Mouse (Mus musculus) cerebellum, adult 9-11 months (tissue): Measurements from ENCODE around the gene Ramp1.

Source experiments
- DNase-seq: peaks from one replicate; pipeline ENCODE4 v3.0.0; 2022

Gene Ramp1

DNA sequence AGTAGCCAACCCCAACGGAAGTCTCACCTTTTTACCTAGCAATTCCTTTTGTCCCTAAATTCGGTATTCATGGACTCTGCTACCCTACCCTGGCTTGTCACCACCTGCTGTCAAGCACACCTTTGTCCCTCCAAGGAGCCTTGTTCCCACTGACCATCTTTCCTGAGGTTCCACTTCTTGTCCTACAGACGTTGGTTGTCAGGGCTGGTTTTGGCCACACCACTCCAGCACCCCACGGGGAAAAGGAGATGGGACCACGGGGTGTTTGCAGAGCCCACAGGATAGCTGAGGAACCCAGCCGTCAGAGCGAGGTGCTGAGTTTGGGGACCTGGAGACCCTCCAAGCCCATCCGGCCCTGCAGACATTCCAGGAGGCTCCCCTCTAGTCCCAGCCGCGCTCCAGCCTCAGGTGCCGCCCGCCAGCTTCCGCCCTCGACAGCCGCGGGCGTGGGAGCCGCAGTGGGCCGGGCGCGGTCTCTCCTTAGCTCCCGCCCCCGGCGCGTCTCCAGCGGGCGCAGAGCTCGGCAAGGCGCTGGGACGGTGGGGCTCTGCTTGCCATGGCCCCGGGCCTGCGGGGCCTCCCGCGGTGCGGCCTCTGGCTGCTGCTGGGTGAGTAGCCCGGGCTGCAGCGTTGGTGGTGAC is at the start of gene Ramp1:
Gene Ramp1, plus strand, starts transcription at position 290 of the 641 bp plus-strand sequence.
- no peak for DNase-seq

DNA sequence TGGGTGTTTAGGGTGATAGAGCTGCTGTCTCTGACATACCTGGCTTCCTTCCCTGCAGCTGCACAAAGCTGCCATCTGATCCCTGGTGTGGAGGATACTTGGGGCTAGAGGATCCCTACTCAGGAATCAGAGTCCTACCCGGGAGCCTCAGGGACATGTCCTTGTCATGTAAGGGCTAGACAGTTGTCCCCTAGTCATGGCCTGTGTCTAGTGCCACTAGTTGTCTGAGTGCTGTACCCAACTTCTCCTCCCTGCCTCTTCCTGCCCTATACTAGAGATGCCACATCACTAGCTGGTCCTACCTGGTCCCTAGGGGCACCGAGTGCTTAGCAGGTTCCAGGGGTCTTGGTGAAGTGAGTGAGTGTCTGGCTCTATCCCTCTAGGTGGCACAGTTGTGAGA is 42.6 kb upstream of the Ramp1 start:
- DNase-seq: no peak

DNA sequence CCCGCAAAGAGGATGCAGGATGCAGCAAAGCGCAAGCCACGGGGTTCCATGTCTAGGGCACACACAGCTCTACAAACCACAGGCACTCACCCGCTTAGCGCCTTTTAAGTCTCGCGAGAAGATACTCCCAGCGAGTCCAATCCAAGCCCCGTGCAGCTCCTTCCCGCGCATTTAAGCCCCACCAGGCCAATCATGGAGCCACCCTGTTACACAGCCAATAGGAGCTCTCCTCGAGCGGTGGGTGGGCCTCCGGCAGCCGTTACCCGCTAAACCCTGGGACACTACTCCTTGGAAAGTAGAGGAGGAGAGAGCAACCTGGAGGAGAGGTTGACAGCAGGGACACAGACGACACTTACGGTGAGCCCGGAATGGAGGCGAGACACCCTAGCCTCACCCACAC is 34.8 kb upstream of the Ramp1 start, which contains the start of gene Rbm44:
Gene Rbm44, plus strand, starts transcription at position 277 of the 400 bp plus-strand sequence.
- DNase-seq: no peak

DNA sequence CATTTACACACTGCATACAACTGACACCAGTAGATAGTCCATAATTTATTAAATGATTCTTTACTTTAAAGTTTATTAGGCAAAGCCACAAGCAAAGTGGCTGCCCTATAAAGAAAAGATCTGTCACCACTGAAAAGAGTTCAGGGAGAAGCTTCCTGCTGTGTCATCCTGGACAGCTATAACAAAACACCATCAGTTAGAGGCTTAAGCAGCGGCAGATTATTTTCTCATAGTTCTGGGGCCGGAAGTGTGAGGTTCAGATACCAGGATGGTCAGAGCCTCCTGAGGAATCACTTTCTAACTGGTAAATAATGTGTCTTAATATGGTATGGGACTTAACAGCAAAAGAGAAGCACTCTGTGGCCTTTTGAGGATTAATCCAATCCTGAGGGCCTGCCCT is 28.1 kb upstream of the Ramp1 start:
- DNase-seq: no peak

DNA sequence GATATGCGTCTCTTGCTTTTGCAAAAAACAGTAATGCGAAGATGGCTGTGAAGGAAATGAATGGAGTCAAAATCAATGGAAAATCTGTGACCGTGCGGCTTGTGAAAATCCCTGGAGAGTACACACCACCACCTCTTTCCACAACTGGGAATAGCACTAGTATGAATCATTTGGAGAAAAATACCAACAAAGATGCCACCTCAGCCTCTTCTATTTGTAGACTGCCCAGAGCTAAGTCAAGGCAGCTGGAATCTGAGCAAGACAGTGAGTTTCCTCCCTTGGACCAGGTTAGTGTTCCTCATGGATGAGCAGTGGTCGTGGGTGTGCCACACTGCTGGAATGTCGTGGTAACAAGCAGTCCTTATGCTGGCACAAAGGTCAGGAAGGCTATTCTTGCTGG is 12.8 kb upstream of the Ramp1 start:
- no peak for DNase-seq

DNA sequence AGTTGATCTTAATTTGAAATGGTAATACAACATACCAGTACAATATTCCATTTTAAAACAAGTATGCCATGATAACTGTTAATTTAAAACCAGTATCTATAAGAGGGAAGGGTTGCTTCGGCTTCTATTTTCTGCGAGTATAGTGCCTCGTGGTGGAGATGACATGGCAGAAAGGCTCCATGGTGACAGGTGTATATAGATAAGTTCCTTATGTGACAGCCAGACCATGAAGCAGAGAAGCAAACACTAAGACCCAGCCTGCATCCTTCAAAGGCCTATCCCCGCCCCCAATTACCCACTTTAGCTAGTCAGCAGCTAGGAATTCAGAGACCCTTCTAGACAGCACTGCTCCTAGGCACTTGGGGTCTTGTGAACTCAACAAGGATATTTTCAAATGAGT is 10.5 kb upstream of the Ramp1 start:
- no peak for DNase-seq

DNA sequence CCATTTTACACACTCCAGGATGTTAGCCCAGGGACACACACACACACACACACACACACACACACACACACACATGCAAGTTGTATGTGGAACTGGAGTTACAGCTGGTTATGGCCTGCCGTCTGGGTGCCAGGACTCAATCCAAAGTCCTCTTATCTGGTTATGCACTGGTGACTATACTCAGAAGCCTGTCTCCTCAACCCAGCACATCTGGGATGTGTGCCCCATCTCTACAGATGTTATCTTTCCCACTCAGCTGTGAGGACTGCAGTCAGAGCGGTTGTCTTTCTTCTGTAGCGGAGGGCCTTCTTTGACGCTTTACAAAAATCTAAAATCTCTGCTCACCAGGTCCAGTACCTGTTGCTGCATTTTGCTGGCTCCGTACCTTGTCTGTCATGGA is 4.8 kb upstream of the Ramp1 start:
- no peak for DNase-seq

DNA sequence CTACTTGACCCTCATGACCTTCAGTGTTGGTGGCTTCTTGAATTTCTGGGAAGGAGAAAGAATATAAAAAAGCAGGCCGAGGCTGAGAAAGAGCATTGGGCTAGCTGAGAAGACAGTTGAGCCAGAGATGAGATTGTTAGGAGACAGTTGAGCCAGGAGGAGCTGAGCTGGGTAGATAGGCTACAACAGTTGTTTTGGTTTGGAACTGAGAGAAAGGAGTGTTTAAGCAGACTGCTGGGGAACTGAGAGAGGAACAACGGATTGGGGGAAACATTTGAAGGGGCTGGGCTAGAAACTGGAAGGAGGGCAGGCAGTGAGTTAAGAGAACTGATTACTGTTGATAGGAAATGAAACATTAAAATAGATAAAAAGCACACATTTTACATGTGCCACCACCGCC is 3.6 kb upstream of the Ramp1 start:
- DNase-seq: no peak

DNA sequence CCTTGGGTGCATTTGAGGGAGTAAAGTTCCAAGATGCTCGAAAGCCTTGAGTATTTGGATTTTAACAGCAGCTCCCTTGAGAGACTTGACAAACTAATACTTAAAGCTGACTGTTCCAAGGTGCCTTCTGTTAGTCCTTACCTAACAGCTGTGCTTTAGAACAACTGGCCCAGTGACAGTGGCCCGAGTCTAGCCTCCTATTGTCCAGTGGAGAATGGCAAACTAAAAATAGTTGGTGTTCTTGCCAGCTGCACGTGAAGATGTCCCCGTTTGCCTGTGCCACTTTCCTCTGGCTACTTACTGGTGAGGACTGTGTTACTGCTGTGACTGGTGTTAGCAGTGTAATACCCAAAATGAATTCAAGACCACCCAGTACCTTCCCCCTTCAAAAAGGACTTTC is 2.8 kb upstream of the Ramp1 start:
- DNase-seq: no peak

DNA sequence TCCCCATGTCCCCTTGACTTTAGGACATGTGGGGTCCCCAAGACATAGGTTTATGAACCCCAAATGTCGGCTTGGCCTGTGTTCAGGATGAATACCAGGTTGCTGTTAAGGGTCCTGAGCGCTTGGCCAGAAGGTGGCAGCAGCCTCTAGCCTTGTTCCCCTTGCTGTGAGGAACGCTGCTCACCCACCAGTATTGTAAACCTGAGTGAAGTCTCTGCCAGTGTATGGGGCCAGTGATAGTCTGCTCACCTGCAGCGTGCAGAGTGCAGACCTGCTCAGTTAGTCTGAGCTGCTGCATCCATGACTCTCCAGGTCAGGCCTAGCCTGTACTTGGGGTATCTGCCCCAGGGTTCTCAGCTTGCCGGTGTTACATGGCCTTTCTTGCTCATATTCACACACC is 536 bp upstream of the Ramp1 start:
- no peak for DNase-seq

DNA sequence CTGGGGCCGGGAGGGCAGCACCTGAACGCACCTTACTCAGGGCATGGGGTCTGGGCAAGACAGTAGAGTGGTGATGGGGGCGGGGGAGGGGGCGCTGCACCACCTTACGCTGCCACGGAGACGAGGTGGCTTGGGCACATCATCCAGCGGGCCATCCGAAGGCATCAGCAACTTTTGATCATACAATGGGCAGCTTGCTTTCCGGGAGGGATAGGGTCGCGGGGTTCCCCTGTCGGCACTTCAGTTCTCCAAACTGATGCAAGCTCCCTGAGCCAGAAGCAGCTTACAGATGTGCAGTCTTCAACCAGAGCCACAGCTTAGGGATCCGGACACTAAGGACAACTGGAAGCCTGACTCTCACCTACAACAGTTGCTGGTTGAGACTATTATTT is 548 bp downstream of the Ramp1 start:
- no peak for DNase-seq

DNA sequence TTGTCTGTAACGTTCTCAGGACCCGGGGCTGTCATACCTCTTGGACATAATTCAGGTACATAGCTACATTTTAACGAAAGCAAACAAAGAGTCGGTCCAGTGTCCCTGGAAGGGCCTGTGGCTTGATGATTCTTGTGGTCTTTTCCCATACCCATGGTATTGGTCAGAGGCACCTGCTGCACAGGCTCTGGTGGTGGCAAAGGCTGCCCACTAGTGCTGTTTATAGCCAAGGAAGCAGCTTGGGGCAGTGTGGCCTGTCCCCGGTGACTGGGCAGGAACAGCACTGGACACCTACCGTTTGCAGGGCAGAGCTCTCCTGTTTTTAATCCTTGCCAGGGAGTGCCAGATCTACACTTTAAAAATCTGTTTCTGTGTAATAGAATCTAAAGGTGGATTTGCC is 1.1 kb downstream of the Ramp1 start:
- DNase-seq: no peak

DNA sequence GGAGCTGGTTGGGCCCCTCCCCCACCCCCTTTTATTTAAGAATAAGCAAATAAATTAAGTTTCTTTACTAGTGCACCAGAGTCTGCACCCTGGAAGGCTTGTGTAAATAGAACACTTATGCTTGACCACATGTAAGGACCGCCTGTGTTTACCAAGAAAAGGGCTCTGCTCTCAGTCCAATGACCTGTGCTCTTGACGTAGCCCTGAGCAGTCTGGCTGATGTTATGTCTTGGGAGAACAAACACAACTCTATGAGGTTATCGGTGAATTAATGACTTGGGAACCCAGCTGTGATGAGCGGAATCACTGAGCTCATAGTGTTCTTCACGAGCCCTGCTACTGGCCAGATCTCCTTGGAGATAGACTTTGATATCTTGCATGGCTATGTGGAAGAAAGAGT is 1.6 kb downstream of the Ramp1 start:
- no peak for DNase-seq

DNA sequence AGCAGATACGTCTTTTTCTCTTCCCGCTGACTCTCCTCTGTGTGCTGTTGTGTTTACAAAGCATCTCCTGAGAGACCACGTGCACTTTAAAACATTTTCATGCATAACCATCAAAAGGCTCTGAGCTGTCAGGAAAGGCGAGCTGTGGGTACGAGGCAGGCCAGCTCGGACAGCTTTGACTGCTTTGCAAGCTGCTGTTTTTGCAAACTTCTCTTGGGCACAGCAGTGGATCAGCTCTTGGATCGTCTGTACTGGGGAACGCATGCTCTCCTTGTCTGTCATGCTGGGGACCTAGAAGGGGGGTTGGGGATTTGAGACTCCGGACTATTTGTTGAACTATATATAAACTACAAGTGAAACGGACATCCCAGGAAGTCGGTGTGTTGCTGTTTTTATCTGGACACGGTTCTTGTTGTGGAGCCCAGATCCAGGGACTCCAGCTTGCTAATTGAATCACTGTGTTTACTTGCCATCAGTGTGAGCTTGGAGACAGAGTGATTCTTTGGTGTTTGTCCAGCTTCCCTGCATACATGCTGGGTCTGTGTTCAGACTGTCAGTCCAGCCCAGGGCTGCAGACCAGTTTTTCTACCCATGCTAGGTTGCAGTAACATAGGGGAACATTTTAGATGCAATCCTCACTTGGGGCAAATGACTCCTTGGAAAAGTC is 2.3 kb downstream of the Ramp1 start:
- no peak for DNase-seq

DNA sequence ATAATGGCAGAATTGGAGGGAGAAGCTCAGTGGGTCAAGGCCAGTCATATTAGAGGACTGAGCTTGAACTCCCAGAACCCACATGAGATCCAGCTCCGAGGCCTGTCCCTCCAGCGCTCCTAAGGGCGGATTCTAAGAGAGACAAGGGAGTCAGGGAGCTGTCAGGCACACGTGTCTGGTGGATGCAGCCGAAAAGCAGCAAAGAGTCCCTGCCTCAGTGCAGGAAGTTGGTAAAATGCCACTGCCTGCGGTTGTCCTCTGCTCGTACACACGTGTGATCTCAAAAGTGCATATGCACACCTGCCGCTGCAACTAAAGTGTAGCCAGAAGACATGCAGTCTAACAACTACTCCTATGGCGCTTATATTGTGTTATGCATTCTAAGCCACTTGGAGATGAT is 3.7 kb downstream of the Ramp1 start:
- no peak for DNase-seq

DNA sequence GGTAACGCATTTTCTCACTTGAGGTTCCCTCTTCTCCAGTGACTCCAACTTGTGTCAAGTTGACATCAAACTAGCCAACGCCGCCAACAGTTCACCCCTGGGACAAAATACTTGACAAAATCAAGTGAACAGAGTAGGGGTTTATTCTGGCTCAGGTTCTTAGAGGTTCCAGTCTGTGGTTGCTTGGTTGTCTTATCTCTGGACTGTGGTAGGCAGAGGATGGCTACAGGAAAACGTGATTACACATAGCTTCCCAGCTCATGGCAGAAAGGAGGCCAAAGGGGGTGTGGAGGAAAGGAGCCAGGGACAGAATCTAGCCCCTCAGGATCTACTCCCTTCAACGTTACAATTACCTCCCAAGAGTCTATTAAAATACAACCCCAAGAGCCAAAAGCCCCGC is 7.1 kb downstream of the Ramp1 start:
- DNase-seq: no peak

DNA sequence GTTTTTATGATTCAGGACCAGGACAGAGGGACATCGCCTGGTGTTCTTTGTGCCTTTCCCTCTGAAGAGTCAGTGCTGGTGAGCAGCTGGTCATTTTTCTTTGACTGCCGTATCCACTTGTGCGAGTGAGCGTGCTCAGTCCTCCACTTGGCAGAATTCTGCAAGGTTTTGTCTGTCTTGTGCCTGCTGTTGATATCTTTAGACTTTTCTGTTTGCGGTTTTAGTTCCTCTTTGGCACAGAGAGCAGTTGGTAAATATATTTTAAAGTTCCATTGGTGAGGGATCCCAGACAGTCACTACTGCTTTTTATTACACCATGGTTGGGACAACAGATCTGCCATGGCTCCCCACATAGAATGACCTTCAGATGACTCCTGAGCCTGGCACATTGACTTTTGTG is 7.7 kb downstream of the Ramp1 start:
- DNase-seq: no peak

DNA sequence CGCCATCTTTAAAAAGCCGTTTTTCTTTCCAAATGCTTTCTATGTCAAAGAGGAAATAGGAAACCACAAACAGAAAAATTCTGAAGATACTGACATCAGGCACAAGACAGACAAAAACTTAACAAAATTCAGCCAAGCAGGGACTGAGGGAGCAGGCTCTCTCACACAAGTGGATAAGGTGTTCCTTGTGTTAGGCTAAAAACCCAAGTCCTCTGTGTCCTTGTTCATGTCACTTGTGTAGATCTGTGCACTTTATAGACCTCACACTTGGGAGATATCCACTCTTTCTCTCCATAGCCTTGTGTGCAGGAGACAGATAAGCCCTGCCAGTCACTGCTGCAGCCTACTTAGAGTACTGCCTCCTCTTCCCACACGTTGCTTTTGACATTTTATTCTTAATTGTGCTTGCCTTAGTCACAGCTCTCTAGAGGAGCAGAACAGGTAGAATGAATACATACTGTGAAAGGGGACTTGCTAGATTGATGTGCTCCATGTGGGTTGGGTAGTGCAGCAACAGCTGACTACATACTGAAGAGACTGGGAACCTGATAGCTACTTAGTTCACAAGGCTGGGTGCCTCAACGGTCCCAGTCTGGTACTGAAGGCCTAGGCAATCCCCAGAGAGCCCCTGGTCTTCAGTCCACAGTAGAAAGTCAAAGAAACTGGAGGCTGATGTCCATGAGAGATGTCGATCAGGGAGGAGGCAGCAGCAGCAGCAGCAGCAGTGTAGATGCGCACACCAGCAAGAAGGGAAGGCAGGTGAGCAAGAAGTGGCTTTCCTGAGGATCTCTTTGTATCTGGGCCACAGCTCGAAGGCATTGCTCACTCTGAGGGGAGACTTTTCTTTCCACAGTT is 8.4 kb downstream of the Ramp1 start:
- DNase-seq: no peak

DNA sequence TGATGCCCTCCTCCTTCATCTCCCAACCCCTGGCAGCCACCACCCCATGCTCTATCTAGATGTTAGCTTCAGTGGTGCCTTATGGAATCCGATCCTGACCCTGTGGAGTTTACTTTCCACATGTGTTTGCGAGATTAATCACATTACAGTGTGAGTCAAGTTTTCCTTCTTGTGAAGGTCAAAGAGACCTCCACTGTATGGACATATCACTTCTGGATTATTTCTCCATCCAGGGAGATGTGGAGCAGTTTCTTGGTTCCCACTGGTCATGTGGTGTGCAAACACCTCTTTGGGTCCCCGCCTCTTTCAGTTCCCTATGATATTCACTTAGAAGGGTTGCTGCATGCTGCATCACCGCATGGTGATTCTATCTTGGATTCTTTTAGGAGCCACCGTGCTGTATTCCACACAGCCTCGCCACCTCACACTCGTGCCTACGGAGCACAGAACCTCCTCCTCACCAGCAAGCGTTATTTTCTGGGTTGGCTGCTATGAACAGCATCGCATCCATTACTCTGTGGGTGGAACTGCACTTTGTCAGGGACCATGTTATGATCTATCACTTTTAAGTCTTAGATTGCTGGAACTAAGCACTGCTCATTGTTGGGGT is 9.3 kb downstream of the Ramp1 start:
- no peak for DNase-seq

DNA sequence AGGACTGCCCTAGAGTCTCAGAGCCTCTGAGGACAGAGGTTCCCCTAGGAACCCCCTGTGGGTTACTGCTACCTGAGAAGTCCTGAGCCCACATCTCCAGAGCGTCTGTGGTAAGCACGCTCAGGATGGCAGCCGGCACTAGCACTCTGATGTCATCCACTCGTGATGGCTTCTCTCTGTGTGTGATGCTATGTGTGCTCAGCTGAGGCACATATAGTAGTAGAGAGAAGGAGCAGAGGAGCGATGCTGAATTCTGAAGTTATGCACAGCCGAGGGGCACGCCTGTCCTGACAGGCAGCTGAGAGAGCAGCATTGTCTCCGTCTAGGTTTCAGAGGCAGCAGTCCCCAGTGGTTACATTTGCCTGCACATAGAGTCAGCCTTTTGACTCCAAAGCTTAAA is 12.6 kb downstream of the Ramp1 start:
- DNase-seq: no peak

DNA sequence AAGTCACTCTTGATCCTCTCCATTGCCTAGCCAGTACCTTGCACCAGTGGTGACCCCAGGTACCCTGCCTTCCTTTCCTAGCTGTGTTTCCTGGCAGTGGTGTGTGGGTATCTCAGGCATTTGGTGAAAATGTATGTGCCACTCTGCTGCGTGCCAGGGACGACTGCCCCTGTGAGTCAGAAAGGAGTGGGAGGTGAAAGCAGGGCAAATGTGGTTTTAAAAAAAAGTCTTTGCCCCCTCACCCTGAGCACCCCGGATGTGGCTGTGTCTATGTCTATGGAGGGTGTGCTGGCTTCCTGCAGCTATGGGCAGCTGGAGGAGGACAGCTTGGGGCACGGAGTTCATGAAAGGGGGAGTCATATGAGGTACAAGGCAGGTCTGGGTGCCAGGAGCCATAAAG is 13.6 kb downstream of the Ramp1 start:
- DNase-seq: no peak

DNA sequence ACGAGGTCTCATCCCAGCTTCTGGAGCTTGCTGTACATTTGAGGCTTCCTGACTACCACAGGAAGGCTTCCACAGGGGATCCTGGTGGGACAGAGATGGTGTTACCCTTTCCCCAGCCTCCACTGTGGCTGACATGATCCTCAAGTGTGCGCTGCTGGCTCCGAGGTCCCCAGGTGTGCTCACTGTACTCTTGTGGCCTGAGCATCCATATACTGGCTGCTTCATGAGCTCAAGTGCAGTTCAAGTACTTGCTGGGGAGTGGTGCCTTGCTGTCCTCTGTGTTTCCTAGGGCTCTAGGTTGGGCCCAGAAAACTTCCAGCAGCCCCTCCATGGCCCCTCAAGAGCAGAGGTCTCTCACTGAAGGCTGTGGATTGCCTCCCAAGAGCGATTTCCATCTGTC is 14.1 kb downstream of the Ramp1 start:
- no peak for DNase-seq

DNA sequence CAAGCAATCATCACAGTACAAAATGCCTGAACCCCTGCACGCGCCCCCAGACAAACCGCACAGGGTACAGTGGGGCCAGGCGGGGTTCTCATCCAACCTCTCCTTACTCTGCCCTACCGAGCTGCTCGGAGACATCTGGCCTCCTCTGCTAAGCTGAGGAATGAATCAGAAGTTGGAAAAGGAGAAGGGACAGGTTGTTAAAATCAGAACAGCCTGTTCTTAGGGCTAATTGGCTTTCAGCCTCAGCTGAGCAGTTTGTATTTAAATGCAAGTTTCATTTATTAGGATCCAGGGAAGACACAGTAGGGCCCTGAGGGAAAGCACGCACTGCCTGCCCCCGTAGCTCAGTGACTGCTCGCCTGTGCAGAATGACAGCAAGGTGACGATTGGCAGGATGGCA is 20.2 kb downstream of the Ramp1 start:
- no peak for DNase-seq

DNA sequence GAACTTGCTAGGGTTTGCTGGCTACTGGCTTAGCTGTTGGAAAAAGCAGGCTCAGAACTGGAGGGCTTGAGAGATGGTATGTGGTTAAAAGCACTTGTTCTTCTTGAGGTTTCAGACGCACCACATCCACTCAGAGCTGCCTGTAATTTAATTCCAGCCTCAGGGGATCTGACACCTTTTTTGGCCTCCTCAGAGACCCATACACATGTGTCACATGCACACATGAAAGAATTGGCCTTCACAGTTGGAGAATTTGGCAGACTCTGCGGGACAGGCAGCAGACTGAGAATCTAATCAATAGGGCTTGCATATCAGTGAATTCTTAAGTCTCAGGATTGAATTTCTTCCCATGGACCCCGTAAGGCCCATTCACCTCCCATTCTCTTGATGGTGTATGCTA is 21.5 kb downstream of the Ramp1 start:
- no peak for DNase-seq
